Mouse (Mus musculus) stomach, postnatal 0 days (tissue): ENCODE data around the gene Ulk4. TPM values are rescaled to one million over a fixed set of nuclear protein-coding genes. Genes with fewer than 3 reads are reported as not detected.
A peak's percentile ranks its signal among the peaks of the same experiment; 100 is the strongest.

Source experiments
- ATAC-seq: fragments of 200-750 bp; cut with Nextera tagmentation; 2 replicates; pipeline ENCODE4 v1.8.0; 2017; ENCODE audit not compliant: low FRiP score, low TSS enrichment
- DNase-seq: peaks from one replicate; pipeline ENCODE4 v3.0.0-alpha.2; 2016; ENCODE audit warnings: low spot score
- H3K27ac ChIP-seq: fragments of 300-500 bp; sonication (generic); replicated peaks from 2 replicates; pipeline ENCODE4 v1.5.1; 2014; ENCODE audit warnings: mild to moderate bottlenecking, control low read depth
- H3K27me3 ChIP-seq: fragments of 300-500 bp; sonication (generic); 2 replicates; pipeline ENCODE4 v1.6.1; 2014; ENCODE audit warnings: low read length; ENCODE audit not compliant: control insufficient read depth, insufficient read depth
- H3K36me3 ChIP-seq: fragments of 300-500 bp; sonication (generic); 2 replicates; pipeline ENCODE4 v1.6.1; 2014; ENCODE audit warnings: low read length, mixed read lengths; ENCODE audit not compliant: control insufficient read depth, insufficient read depth
- H3K4me1 ChIP-seq: fragments of 300-500 bp; sonication (generic); replicated peaks from 2 replicates; pipeline ENCODE4 v1.6.1; 2014; ENCODE audit warnings: antibody characterized with exemption; ENCODE audit not compliant: control insufficient read depth, insufficient read depth
- H3K4me2 ChIP-seq: fragments of 300-500 bp; sonication (generic); replicated peaks from 2 replicates; pipeline ENCODE4 v1.6.1; 2014; ENCODE audit warnings: low read depth, mild to moderate bottlenecking, control low read depth, moderate library complexity
- H3K4me3 ChIP-seq: fragments of 300-500 bp; sonication (generic); 2 replicates; pipeline ENCODE4 v1.5.1; 2014; ENCODE audit warnings: low read depth, low read length, control low read depth
- H3K9ac ChIP-seq: fragments of 300-500 bp; sonication (generic); 2 replicates; pipeline ENCODE4 v1.6.1; 2014; ENCODE audit warnings: mild to moderate bottlenecking, low read length, control low read depth, mixed read lengths
- H3K9me3 ChIP-seq: fragments of 300-500 bp; sonication (generic); 2 replicates; pipeline ENCODE4 v1.6.1; 2016; ENCODE audit warnings: low read length; ENCODE audit not compliant: control insufficient read depth
- CTCF ChIP-seq: IDR thresholded peaks from 2 replicates; pipeline ENCODE4 v1.5.1; 2016; ENCODE audit warnings: antibody characterized with exemption, low read depth, mild to moderate bottlenecking, moderate library complexity
- EP300 ChIP-seq: optimal IDR thresholded peaks from 2 replicates; pipeline ENCODE3; 2016; ENCODE audit warnings: antibody characterized with exemption
- WGBS: fragments of 180-500 bp; shearing (Covaris S2); extraction: QIAGEN DNeasy Blood & Tissue Kit; methylation state at CpG from one replicate; pipeline ENCODE4 v1.1.7; 2014; 5-methylcytosine and 5-hydroxymethylcytosine counted together
- polyA plus RNA-seq: library from polyadenylated mRNA; unstranded; fragments of >200 nt; fragmentation: Nextera tagmentation; extraction: Ambion mirVana; gene quantifications from 2 replicates; pipeline ENCODE4 v1.2.1, GENCODE M21; 2015

Ulk4 gene
- polyA plus RNA-seq, 1 experiment from 2014 or later, result 73.3 TPM

GRCm38 (mm10) chr9:121254761-121255160 is 22.2 kb downstream of the Ulk4 start:
- Histone ChIP-seq H3K9me3 (no peaks in the 10 kb centered on the region), H3K4me1 (no peaks in the 10 kb centered on the region), H3K4me2 (no peak overlapping the region), H3K27ac (no peak overlapping the region), H3K4me3 (no peak overlapping the region), H3K27me3 (no peaks in the 10 kb centered on the region), H3K36me3 (no peaks in the 10 kb centered on the region), H3K9ac (no peak overlapping the region)
- no peak for DNase-seq
- 92% methylated on average over 13 of the region's 13 CpGs for WGBS
- TF ChIP-seq CTCF, result no peak
- TF ChIP-seq EP300, result no peak
- ATAC-seq, result no peak

- ATAC-seq (peak; percentile 67; the same call in 1 of the 2 replicates), DNase-seq (no peak)
- Histone ChIP-seq H3K4me3 (no peak overlapping the region), H3K9me3 (no peaks in the 10 kb centered on the region), H3K27me3 (no peaks in the 10 kb centered on the region), H3K36me3 (no peaks in the 10 kb centered on the region), H3K4me2 (no peak overlapping the region), H3K9ac (no peak overlapping the region), H3K27ac (no peak overlapping the region), H3K4me1 (no peaks in the 10 kb centered on the region)
- no peak for TF ChIP-seq CTCF
- TF ChIP-seq EP300, result no peak
- 56% methylated on average over 2 of the region's 2 CpGs for WGBS
Measured at GRCm38 (mm10) chr9:121253983-121254382, 23.0 kb downstream of the Ulk4 start.

GRCm38 (mm10) chr9:121250854-121251253 is 26.1 kb downstream of the Ulk4 start:
- Histone ChIP-seq H3K4me1 (no peaks in the 10 kb centered on the region), H3K27ac (no peak overlapping the region), H3K36me3 (no peaks in the 10 kb centered on the region), H3K9me3 (no peaks in the 10 kb centered on the region), H3K9ac (no peak overlapping the region), H3K4me2 (no peak overlapping the region), H3K27me3 (no peaks in the 10 kb centered on the region), H3K4me3 (no peak overlapping the region)
- TF ChIP-seq EP300 (no peak), CTCF (no peak)
- ATAC-seq (no peak), DNase-seq (no peak)
- 89% methylated on average over 11 of the region's 11 CpGs for WGBS

- no peak overlapping the region for H3K9ac ChIP-seq
- H3K9me3 ChIP-seq, result no peaks in the 10 kb centered on the region
- H3K4me2 ChIP-seq, result no peak overlapping the region
- no peak overlapping the region for H3K4me3 ChIP-seq
- WGBS, result 58% methylated on average over 14 of the region's 14 CpGs
- no peak for TF ChIP-seq CTCF
- no peak for TF ChIP-seq EP300
- no peaks in the 10 kb centered on the region for H3K4me1 ChIP-seq
- H3K27ac ChIP-seq, result no peak overlapping the region
- no peaks in the 10 kb centered on the region for H3K27me3 ChIP-seq
- no peaks in the 10 kb centered on the region for H3K36me3 ChIP-seq
- no peak for DNase-seq
- no peak for ATAC-seq
Measured at GRCm38 (mm10) chr9:121249805-121250204, 27.2 kb downstream of the Ulk4 start.

GRCm38 (mm10) chr9:121247956-121248775 is 28.8 kb downstream of the Ulk4 start:
- H3K27me3 ChIP-seq, result no peaks in the 10 kb centered on the region
- WGBS, result 63% methylated on average over 12 of the region's 12 CpGs
- H3K4me3 ChIP-seq, result no peak overlapping the region
- no peak overlapping the region for H3K4me2 ChIP-seq
- DNase-seq (peak; percentile 88), ATAC-seq (peak; percentile 46; the same call in 1 of the 2 replicates)
- no peak overlapping the region for H3K27ac ChIP-seq
- H3K9ac ChIP-seq, result no peak overlapping the region
- TF ChIP-seq CTCF (peak; percentile 88), EP300 (no peak)
- no peaks in the 10 kb centered on the region for H3K4me1 ChIP-seq
- no peaks in the 10 kb centered on the region for H3K36me3 ChIP-seq
- H3K9me3 ChIP-seq, result no peaks in the 10 kb centered on the region

GRCm38 (mm10) chr9:121247047-121247446 is 29.9 kb downstream of the Ulk4 start:
- Histone ChIP-seq H3K36me3 (no peaks in the 10 kb centered on the region), H3K9ac (no peak overlapping the region), H3K9me3 (no peaks in the 10 kb centered on the region), H3K4me2 (no peak overlapping the region), H3K4me3 (no peak overlapping the region), H3K27me3 (no peaks in the 10 kb centered on the region), H3K27ac (no peak overlapping the region), H3K4me1 (no peaks in the 10 kb centered on the region)
- DNase-seq (no peak), ATAC-seq (no peak)
- WGBS, result 88% methylated on average over 6 of the region's 6 CpGs
- TF ChIP-seq EP300 (no peak), CTCF (no peak)
